Mouse (Mus musculus) lung, adult 2 months (tissue): Measurements from ENCODE around the gene Zswim4.

ENCODE experiments used
- CTCF ChIP-seq: fragments of 200-500 bp; IDR thresholded peaks from 2 replicates; pipeline ENCODE4 v1.5.1; 2011; ENCODE audit warnings: mild to moderate bottlenecking, low read length, control low read depth; ENCODE audit not compliant: insufficient read depth
- POLR2A ChIP-seq: fragments of 200-500 bp; IDR thresholded peaks from 2 replicates; pipeline ENCODE4 v1.6.1; 2011; ENCODE audit warnings: low read depth, mild to moderate bottlenecking, control low read depth, low read length, borderline replicate concordance; ENCODE audit errors: extremely low read depth

DNA sequence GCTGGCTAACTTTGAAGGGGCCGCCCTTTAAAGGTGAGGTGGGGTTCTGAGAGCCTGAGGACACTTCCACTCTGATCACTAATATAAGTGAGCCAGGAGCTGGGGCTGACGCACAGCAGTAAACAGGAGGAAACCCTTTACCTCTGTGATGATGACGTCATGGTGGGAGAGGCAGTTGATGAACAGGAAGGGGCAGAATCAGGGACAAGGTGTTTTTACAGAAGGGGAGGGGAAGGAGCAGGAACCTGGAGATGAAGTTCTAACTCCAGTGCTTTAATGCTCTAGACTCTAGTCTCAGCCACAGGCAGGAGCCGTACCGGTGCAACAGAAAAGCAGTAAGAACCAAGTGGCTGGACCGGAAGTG is 19.6 kb upstream of the Zswim4 start:
- peak; percentile 2; the same call in 1 of the 2 replicates for TF ChIP-seq POLR2A
- no peak for TF ChIP-seq CTCF
